Mouse (Mus musculus): ENCODE measurements around the gene Vil1.

DNA sequence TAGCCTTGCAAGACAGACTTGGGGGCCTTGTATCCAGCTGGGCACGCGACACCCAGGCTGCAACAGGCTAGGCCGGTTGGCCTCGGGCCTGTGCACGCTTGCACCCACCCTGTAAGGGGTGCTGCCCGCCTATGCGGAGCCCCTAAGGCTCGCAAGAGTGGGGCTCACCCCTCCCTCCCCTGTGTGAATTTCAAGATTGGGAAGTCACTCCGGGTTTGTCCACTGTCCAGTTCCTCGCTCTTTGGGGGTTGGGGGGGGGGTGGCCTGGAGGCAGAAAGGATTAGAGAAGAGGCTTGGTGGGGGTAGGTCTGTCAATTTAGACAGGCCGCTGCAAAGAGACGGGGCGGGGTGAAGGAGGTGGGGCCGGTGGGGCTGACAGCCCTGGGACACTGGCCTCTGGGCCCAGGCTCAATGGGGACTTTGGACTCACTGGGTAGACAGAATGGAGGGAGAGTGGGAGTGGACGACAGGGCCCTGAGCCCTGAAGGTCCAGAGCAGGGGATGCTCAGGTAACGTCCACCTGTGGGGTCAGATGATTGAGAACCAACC is 16.7 kb upstream of the Vil1 start:
- TF ChIP-seq POLR2A (IDR thresholded peaks at IDR 0.05; ENCODE audit: low read depth, low read length) (no peak), CTCF (conservative IDR thresholded peaks at IDR 0.05; ENCODE audit: insufficient read depth, insufficient read length, low read depth, low read length) (no peak)
